Mouse (Mus musculus) R1 (cell line): ENCODE measurements at regions not wholly inside any gene's neighbourhood (a gene's known extent, or its start where the extent isn't known, plus 50 kb on each side); places are given as distances from the start of the nearest gene placed in this dataset.
"Not testable (repeated sequence)": the region's sequence is repeated elsewhere in the genome, so short reads cannot be mapped to it uniquely, and the experiment has no call there.

Source experiments
- DNase-seq: peaks from one replicate; pipeline ENCODE4 v3.0.0-alpha.2; 2018; ENCODE audit warnings: low read depth, low spot score

DNA sequence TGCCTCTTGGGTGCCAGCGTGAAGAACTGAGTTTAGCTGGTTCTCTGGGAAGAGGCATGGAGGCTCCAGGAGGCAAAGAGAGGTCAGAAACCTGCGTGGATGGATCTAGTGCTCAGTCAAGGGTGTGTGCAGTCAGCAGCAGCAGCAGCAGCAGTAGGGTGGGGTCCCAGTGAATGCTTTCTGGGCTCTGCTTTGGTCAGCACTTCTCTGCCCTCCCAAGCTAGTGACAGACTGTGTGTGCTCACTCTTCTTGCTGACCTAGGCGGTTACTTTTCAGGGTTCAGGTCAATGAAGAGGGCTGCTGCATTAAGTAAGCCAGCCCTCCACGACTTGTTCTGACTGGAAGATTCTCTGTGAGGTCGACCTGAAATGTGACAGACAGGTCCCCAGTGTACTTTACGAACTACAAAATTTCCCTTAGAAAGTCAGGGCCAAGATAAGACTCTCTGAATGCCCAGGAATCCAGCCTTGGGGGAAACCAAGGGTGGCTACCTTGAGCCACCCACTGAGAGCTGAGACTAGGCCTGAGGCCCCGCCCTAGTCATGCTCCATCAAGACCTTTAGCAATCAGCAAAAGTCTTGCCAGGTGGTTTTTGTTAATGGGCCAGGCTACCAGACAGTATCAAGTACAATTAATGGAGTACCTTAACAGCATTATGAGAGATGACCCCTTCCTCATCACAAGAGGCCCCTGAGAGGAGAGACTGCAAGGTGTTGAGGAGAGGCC, 114.9 kb upstream of the Lemd2 start:
- no peak for DNase-seq

DNA sequence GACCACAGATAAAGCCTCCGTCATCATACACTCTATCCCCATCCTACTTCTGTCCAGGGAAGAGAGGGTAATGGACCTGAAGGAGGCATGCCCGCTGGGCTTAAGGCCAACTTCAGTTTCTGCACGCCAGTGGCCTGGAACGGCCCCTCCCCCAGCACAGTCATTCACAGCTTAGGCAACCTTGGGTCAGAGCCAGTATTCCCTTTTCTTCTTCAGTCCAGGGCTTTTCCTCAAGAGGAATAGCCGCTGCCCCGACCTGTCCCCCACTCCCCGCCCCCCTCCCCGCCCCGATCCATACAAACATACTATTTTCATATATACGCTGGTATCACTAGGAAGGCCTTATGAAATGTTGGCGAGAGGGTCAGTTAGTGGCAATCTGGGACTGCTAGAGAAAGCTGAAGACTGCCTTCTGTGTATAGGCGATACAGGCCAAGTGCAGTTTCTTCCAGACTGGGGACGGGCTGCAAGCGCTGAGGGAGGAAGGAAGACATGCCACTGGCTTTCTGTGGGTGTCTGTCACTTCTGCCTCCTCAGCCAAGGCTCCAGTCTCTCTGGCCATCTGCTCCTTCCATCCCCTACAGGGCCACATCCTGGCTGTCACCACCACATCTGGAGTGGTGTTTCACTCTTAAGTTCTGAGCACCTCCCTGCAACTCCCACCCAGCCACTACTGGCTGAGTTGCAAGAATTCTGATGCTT, 113.5 kb upstream of the Lemd2 start:
- DNase-seq: no peak

DNA sequence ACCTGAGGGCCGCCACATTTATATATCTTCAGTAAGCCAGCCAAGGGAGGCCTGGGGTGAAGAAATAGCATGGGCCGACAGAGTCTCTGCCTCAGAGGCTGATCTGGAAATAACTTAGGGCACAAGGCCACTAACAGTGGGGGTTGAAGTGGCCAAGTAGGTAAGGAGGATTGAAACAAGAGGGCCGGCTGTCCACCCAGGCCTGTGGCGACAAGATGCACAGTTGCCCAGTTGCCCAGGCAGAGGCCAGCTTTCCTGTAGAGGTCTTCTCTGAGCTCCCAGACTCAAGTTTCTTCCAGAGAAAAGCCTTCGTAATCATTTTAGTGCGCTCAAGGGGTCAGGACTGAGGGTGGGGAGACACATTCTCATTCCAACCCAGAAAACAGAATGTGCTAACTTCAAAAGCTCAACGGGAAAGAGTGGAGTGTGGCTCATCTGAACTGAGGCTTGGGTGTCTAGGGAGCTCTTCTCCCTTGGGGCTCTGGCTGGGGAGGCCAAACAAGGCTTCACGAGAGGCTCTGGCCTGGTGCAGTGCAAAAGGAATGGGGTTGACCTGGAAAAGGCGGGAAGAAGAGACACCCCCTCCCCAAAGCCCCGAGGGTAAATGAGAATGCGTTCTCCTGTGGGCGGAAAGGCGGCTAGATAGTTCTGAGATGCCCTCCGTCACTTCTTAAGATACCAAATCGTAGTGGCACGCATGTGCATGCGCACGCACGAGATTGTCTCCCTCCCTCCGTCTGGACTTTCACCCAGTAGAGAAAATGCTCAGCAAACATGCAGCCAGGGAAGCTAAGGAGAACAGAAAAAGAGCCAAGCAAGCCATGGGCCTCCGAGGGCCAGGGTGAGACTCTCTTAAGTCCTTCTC, 112.7 kb upstream of the Lemd2 start:
- DNase-seq: no peak

DNA sequence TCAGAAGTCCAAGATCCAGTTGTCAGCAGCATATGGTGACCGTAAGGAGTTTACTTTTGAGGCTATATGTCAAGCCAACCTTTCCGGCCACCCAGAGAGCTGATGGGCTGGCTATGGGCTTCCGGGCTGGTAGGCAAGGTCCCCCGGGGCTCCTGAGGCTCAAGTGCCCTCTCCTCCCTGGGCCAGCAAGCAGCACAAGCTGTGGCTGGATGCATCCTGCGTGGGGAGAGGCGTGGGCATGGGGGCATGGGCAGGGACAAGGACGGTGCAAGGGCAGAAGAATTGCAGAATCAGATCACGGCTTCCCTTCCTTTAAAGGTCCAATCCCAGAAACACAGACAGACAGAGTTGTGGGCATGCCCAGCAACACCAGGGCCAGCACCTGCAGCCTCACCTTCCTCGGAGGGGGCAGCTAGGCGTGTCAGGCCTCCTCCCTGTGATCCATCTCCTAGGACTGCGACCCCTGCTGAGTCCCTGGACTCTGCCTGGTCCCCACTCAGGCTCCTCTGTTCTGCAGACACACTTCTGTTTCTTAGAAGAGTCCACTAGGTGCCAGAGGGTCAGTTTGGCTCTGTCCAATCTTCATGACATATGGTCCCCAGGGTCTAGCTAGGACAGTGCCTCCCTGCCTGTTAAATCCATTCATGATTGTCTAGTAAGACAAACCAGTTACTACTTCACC, 111.8 kb upstream of the Lemd2 start:
- DNase-seq: no peak

DNA sequence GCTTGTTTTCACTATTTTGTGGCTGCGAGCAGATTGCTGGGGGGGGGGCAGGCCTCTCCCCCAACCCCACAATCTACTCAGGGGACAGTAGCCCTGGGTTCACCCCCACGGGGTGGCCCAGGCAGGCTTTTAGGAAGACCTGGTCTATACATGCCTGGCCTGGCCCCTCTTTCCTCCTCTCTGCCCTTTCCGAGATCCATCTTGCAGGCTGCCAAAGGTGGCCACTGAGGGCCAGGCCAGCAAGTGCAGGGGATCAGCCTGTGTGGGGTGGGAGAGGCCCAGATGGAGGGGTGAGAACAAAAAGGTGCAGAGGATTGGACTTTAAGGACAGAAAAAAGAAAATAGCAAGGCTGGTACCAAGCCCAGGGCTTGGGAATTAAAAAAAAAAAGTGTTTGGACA, 111.2 kb upstream of the Lemd2 start:
- DNase-seq: no peak

DNA sequence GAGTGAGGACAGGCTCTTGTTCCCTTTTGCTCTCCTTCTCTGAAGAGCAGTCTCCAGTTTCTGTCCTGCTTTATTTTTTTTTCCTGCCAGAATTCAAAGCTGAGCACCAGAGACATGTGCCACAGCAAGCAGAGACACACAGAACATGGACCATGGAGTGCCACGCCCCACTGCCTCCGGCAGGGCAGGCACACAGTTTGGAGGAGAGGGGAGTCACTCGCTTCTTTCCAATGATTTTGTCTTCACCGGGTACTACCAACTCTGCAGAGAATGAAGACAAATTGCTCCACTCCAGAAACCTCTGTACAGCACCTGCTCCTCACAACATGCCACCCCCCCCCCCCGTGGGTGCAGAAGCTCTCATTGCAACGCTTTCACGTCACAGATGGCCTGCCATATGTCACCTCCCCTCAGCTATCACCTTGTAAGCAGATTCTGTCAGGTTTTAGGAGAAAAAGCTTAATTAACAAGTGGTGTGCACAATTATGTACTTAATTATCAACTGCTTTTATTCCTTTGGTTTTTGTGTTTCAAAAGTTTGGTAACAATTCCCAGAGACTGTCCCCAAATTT, 110.6 kb upstream of the Lemd2 start:
- no peak for DNase-seq

DNA sequence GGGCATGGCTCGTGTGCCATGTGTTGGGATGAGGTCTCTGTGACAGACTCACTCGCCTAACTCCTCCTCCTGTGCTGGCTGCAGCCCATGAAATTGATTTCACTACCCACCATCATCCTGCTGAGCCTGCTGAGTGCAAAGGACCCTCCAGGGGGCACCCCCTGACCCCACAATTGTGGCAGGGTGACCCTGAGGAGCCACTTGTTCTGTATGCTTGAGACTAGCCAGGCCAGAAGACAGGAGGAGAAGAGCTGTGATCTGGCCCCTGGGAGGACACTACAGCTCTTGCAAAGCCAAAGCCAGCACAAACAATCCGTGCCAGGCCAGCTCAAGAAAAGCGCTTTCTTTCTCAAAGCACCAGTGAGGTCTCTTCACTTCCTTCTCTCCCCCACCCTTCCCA, 104.7 kb upstream of the Lemd2 start:
- no peak for DNase-seq

DNA sequence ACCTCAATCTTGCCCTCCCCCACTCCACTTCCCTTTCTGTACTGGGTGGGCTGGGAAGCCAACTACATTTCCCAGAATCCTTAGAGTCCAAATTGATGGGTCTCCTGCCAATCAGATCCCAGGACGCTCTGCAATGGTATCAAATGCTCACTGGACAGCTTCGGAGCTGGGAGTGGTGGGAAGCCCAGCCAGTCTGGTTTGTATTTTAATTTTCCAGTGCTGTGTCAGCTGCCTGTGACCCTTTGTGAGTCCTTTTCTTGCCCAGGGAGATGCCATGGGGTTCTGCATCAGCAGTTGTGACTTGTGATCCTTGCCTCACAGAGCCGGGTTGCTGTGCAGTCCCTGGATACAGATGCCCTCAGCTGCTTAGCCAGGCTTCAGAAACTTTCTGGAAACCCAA, 100.6 kb upstream of the Lemd2 start:
- peak; percentile 46 for DNase-seq

DNA sequence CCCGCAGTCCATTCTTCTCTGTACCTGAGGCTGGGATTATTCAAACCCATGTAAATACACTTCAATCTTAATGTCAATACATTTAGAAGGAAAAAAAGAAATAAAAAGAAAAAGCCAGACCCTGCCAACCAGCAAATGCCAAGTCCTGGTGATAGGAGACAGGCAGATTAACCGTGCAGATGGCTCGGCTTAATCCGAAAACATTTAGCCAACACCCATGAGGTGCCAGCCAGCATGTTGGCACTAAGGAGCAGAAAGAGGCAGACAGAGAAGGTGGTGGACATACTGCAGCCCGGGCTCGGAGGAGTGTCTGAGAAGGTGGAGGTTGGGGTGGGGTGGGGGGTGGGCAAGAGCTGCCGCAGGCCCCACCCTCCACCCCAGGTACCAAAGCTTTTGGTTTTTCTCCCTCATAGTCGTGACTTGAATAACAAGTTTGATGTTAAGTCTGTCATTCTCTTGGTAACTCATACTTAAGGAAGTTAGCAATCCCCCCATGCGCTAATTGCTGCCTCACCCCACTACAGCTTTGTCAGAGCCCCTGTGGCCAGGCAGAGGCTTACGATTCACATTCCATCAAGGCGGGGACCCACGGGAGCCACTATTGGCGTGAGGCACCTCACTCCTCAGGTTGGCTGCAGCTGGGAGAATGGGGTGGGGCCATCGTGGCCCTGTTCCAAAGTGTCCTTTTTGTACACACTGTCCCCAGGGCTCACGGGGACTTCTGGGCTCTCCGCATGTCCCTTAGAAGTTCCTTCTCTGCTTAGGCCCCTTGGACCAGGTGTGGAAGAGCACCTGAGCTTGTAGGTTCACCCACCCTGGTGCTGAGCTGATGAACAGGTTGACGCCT, 99.6 kb upstream of the Lemd2 start:
- no peak for DNase-seq

DNA sequence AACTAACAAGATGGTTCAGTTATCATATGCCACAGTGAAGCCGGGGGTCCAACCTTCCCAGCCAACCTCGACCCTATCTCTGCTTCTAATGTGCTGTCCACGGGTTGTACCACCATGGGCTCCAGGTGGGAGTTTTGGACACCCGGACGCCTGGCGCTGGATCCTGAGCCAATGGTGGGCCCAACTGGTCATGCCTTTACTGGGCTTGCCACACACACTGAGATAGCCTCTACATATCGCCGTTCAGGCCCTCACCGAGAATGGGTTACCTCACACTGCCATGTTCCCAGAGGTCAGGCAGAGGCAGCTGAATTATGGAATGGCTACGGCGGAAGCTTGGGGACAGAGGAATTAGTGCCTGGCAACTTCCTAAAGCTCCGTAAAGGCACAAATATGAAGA, 98.8 kb upstream of the Lemd2 start:
- DNase-seq: no peak

DNA sequence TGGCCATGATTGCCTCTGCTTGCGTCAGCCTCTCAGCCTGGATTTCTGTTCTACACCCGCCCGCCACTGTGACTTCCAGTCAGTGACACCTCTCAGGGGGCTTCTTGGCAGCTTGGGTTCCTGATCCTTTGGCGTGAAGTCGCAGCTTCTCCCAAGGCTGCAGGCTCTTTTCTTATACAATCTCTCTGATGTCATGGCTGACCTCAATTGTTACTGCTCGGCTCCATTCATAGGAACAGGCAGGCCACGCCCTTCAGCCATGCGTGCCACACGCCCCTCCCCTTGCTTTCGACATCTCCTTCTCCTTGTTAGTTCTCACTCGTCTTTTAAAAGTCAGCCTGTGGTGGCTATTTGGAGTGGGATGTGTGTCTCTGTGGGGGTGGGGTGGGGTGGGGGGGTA, 97.1 kb upstream of the Lemd2 start:
- DNase-seq: peak; percentile 77

DNA sequence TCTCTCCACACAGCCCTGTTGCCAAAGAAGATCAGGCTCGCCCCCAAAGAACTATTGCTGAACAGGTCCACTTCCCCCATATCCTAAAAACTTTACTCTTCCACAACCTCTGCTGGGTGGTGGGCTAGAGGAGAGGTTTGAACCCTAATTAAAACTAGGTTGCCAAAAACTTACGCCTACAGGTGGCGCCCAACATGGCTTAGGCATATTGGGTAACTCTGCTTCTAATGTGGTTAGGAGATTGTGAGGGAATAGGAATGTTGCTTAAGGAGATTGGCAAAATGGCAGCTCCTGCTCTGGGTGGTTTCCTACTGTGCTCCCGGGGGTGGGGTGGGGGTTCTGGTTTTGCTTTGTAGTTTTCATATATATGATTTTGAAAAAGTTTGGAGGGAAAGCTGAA, 95.0 kb upstream of the Lemd2 start:
- peak; percentile 49 for DNase-seq

DNA sequence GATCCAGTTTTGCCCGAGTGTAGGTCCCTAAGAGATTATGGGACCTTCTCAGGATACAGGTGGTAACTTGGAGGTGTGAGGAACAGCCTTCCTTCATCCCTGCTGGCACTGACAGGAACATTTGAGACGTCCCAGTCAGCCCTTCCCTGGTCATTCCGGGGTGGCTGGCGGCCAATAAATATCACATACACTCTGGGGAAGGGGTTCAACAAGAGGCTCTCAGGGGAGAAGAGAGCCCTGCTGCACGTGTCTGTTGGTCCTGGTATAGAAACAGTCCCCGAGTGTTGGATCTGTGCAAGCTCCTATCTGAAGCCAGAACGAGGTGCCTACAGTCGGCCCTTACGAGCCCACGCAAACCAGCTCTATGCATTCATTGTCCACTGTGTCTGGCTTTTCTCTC, 94.1 kb upstream of the Lemd2 start:
- no peak for DNase-seq

DNA sequence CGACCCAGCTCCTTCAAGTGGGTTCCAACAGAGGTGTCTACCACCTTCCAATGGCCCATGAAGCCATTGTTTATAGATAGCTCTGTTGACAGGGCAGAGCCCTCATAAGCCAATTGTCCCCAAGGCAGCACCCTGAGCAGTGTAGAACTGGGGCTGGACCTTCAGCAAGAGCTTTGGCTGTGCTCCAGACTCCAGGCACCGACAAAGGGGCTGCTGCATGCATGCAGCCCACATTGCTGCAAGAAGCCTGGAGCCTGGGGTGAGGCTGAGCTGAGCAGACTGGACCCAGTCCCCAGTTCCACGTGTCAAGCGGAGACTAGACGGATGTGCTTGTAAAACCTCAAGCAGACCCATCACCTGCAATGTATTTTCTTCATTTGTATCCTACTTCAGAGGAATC, 91.9 kb upstream of the Lemd2 start:
- DNase-seq: no peak

DNA sequence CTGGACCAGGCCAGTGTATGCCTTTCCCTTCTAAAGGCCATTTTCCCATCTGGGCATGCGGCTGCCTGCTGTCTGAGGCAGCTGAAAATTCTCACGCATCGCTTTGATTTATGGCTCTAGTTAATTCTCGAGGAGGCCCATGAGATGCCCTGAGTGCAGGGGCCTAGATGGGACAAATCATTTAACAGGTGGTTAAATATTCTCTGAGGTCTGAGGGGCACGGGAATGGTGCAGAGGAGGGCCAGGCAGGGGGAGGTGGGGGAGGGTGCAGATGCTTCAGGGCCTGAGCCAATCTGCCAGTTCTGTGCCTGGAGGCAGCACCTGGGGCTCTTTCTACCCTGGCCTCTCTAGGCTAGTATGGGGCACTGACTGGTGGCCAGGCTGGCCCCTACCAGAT, 89.9 kb upstream of the Lemd2 start:
- no peak for DNase-seq

DNA sequence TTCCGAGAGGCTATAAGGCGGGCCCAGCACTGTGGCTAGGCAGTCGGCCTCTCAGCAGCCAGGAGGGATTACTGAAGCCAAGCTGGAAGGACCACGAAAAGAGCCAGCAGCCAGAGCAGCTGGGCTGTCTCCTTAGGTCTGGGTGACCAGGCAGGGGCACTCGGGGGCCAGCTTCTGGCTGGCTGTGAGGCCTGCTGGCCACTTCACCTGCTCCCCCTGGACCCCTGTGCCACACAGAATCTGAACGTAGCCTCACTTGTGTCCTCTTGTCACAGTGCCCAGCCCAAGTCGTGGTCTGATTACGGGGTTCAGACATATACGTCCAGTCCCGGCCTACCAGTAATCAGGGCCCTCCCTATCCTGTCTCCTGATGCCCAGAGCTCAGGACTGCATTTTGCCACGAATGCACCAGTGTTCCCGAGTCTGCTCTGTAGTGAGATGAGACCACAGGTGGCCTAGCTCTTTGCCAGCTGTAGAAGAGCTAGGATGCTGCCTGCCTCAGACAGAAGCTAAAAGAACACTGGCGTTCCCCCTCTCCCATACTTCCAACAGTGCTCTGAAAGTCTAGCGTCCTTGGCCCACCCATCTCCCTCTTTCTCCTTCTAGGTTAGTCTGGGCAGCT, 89.4 kb upstream of the Lemd2 start:
- DNase-seq: no peak

DNA sequence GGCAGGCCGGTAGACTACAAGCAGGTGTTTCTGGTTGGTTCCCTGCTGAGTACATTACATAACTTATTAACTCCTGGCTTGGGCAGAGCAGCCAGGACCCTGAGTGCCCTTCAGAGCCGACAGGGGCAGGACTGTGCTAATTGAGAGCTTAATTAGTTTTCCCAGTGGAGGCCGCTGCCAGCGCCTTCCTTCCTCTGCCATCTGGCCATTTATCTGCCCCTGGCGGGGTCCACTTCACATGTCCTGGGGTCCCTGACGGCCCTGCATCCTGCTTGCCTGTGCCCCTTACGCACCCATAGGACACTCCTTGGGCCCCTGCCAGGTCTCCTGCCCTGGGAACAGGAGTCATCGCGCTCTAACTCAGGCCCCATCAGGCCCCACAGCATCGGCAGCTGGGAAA, 87.4 kb upstream of the Lemd2 start:
- DNase-seq: no peak

DNA sequence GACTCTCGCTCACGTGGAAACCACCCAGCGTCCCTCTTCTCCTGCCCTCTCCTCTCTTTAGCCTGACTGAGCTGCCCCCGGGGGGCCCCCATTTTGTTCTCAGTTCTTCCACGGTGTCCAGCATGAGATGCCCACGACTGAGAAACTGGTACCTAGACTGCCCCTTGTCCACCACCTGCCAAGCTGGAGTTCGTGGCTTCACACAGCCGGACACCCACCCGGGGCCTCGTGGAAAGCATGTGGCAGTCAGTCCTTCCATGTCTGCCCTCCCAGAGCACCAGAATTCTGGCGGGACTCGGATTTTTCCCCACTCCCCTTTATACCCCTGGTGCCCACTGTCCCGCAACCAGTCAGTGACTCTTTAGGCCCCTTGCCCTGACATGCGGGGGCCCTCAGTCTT, 86.9 kb upstream of the Lemd2 start:
- DNase-seq: no peak

DNA sequence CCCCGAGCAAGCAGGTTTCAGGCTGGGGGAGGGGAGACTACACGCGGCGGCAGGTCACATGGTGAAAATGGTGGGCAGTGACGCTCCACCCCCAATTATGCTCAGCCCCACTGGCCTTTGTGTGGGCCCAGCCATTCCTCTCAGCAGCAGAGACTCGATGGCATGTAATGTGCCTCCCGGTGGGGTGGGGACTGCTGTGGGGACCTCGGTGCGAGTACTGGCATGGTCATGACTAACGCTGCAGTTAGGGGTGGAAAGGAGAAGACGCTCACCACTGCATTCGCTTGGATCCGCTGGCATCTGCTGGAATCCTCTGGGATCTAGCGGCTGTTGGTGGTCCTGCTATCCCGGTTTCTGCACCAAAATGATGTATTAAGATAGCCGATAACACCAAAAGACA, 86.0 kb upstream of the Lemd2 start:
- no peak for DNase-seq

DNA sequence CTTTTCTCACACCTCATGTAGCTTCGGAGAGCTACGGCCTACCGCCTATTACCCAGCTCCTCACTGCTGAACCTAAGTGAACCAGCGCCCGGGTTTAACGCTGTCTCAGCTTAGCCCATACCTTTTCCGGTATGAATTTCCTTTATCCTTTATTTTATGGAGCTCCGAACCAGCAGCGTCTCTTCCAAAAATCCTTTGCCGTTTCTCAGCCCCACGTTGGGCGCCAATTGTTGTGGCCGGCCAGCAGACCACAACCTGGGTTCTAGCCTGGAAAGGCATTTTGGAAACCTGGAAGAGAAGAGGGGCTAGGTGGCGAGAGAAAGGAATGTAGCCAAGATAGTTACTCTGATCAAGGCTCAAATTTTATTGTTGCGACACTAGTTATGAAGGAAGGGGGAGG, 85.5 kb upstream of the Lemd2 start:
- DNase-seq: not testable (repeated sequence)
